Mouse (Mus musculus) liver, embryonic 13.5 days (tissue): ENCODE results near the gene Pde4dip. TPM values are rescaled to one million over a fixed set of nuclear protein-coding genes. Genes with fewer than 3 reads are reported as not detected.
A peak's percentile ranks its signal among the peaks of the same experiment; 100 is the strongest.

ENCODE experiments used
- ATAC-seq: fragments of 200-750 bp; cut with Nextera tagmentation; 2 replicates; pipeline ENCODE4 v1.8.0; 2017; ENCODE audit warnings: low read depth, mild to moderate bottlenecking, moderate number of reproducible peaks, moderate library complexity
- DNase-seq: peaks from one replicate; pipeline ENCODE4 v3.0.0; 2022
- H3K27ac ChIP-seq: fragments of 300-500 bp; sonication (generic); 2 replicates; pipeline ENCODE4 v1.5.1; 2015; ENCODE audit warnings: moderate library complexity, mild to moderate bottlenecking, inconsistent platforms
- H3K27me3 ChIP-seq: fragments of 300-500 bp; sonication (generic); 2 replicates; pipeline ENCODE4 v1.6.1; 2015; ENCODE audit warnings: mild to moderate bottlenecking, inconsistent platforms
- H3K36me3 ChIP-seq: fragments of 300-500 bp; sonication (generic); 2 replicates; pipeline ENCODE4 v1.6.1; 2015; ENCODE audit warnings: mild to moderate bottlenecking, inconsistent platforms
- H3K4me1 ChIP-seq: fragments of 300-500 bp; sonication (generic); replicated peaks from 2 replicates; pipeline ENCODE4 v1.6.1; 2015; ENCODE audit warnings: inconsistent platforms
- H3K4me2 ChIP-seq: fragments of 300-500 bp; sonication (generic); 2 replicates; pipeline ENCODE4 v1.6.1; 2015; ENCODE audit warnings: inconsistent platforms, mild to moderate bottlenecking, moderate library complexity
- H3K4me3 ChIP-seq: fragments of 300-500 bp; sonication (generic); replicated peaks from 2 replicates; pipeline ENCODE4 v1.5.1; 2015; ENCODE audit warnings: mild to moderate bottlenecking, inconsistent platforms
- H3K9ac ChIP-seq: fragments of 300-500 bp; sonication (generic); 2 replicates; pipeline ENCODE4 v1.6.1; 2015; ENCODE audit warnings: mild to moderate bottlenecking, inconsistent platforms
- H3K9me3 ChIP-seq: fragments of 300-500 bp; sonication (generic); replicated peaks from 2 replicates; pipeline ENCODE4 v1.6.1; 2016; ENCODE audit warnings: inconsistent platforms
- WGBS: fragments of 180-500 bp; shearing (Covaris S2); methylation state at CpG from one replicate; pipeline ENCODE4 v1.1.7; 2015; ENCODE audit not compliant: insufficient replicate concordance; 5-methylcytosine and 5-hydroxymethylcytosine counted together
- polyA plus RNA-seq: library from polyadenylated mRNA; unstranded; fragments of >200 nt; fragmentation: Nextera tagmentation; extraction: Ambion mirVana; gene quantifications from 2 replicates; pipeline ENCODE4 v1.2.1, GENCODE M21; 2015

The Pde4dip gene
- polyA plus RNA-seq, 1 experiment from 2014 or later = 5.8 TPM

- peaks cover 27% of the 10 kb centered on the region for H3K27me3 ChIP-seq
- 19% methylated on average over 5 of the region's 5 CpGs for WGBS
Observed at GRCm38 (mm10) chr3:97682576-97682975, 205.9 kb downstream of the Pde4dip start.

DNA sequence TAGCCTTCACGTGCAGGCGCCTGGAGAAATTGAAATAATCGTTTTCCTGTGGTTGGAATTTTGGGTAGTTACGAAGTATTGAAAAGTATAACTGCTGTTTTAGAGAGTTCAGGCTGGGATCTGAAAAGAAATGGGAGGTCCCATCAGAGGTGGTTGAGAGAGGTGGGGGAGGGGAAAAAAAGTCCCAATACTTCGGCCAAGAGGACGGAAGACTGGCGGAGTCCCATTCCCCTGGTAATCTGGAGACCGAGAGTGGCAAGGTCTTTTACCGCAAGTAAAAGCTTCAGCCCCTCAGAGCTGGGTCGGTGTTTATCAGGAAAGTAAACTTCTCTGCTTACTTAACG is 206.4 kb downstream of the Pde4dip start:
- peak overlapping the region; percentile 63 for H3K9ac ChIP-seq
- H3K9me3 ChIP-seq = no peaks in the 10 kb centered on the region
- H3K4me3 ChIP-seq = peak overlapping the region; percentile 59
- WGBS = 1% methylated on average over 11 of the region's 11 CpGs
- DNase-seq (no peak), ATAC-seq (no peak)
- peaks cover 27% of the 10 kb centered on the region for H3K27me3 ChIP-seq
- H3K4me2 ChIP-seq = peak overlapping the region; percentile 82
- H3K27ac ChIP-seq = no peak overlapping the region
- peaks cover 29% of the 10 kb centered on the region for H3K4me1 ChIP-seq
- H3K36me3 ChIP-seq = no peaks in the 10 kb centered on the region

More at GRCm38 (mm10) chr3:97682576-97682975, 205.9 kb downstream of the Pde4dip start:
- ATAC-seq (no peak), DNase-seq (no peak)
- H3K4me1 ChIP-seq = peaks cover 29% of the 10 kb centered on the region
- H3K4me2 ChIP-seq = peak overlapping the region; percentile 82
- H3K4me3 ChIP-seq = peak overlapping the region; percentile 59
- H3K27ac ChIP-seq = no peak overlapping the region
- no peaks in the 10 kb centered on the region for H3K36me3 ChIP-seq
- H3K9ac ChIP-seq = peak overlapping the region; percentile 63; the same call in 1 of the 2 replicates
- no peaks in the 10 kb centered on the region for H3K9me3 ChIP-seq

- no peaks in the 10 kb centered on the region for H3K36me3 ChIP-seq
- H3K9ac ChIP-seq = peak overlapping the region; percentile 63
- WGBS = under 1% methylated on average over 33 of the region's 33 CpGs
- H3K27me3 ChIP-seq = peaks cover 27% of the 10 kb centered on the region
- peak overlapping the region; percentile 82 for H3K4me2 ChIP-seq
- no peak overlapping the region for H3K27ac ChIP-seq
- H3K4me3 ChIP-seq = peak overlapping the region; percentile 59
- ATAC-seq (peak; percentile 49), DNase-seq (peak; percentile 47)
- H3K4me1 ChIP-seq = peaks cover 29% of the 10 kb centered on the region
- H3K9me3 ChIP-seq = no peaks in the 10 kb centered on the region
Observed at GRCm38 (mm10) chr3:97681321-97682158, 207.0 kb downstream of the Pde4dip start.

- Histone ChIP-seq H3K9ac (peak overlapping the region; percentile 63), H3K36me3 (no peaks in the 10 kb centered on the region), H3K27ac (no peak overlapping the region), H3K4me1 (peaks cover 29% of the 10 kb centered on the region), H3K27me3 (peaks cover 27% of the 10 kb centered on the region), H3K4me3 (peak overlapping the region; percentile 59), H3K9me3 (no peaks in the 10 kb centered on the region), H3K4me2 (peak overlapping the region; percentile 82)
- DNase-seq (peak; percentile 69), ATAC-seq (peak; percentile 80)
- 3% methylated on average over 28 of the region's 28 CpGs for WGBS
Observed at GRCm38 (mm10) chr3:97680631-97681320, 207.7 kb downstream of the Pde4dip start.

GRCm38 (mm10) chr3:97678416-97678815 is 210.1 kb downstream of the Pde4dip start:
- Histone ChIP-seq H3K36me3 (no peaks in the 10 kb centered on the region), H3K4me3 (no peak overlapping the region), H3K27me3 (peaks cover 15% of the 10 kb centered on the region), H3K4me1 (peaks cover 23% of the 10 kb centered on the region), H3K27ac (no peak overlapping the region), H3K9ac (no peak overlapping the region), H3K9me3 (no peaks in the 10 kb centered on the region), H3K4me2 (no peak overlapping the region)
- DNase-seq = no peak
- 71% methylated on average over 3 of the region's 3 CpGs for WGBS
- ATAC-seq = no peak

GRCm38 (mm10) chr3:97676126-97676525 is 212.4 kb downstream of the Pde4dip start:
- no peak overlapping the region for H3K4me2 ChIP-seq
- H3K27me3 ChIP-seq = no peaks in the 10 kb centered on the region
- ATAC-seq = no peak
- DNase-seq = no peak
- no peak overlapping the region for H3K4me3 ChIP-seq
- H3K27ac ChIP-seq = no peak overlapping the region
- H3K9me3 ChIP-seq = no peaks in the 10 kb centered on the region
- H3K4me1 ChIP-seq = peaks cover 8% of the 10 kb centered on the region
- WGBS = 75% methylated on average over 3 of the region's 3 CpGs
- no peaks in the 10 kb centered on the region for H3K36me3 ChIP-seq
- no peak overlapping the region for H3K9ac ChIP-seq

GRCm38 (mm10) chr3:97674644-97675110 is 213.8 kb downstream of the Pde4dip start, which contains the start of gene Gm17651:
Gene Gm17651 (minus strand): TSS chr3:97674694.
- Histone ChIP-seq H3K9me3 (no peaks in the 10 kb centered on the region), H3K9ac (no peak within 1 kb of the TSS), H3K4me2 (no peak within 1 kb of the TSS), H3K4me1 (no peaks in the 10 kb centered on the region), H3K36me3 (0 out of 2 replicates have a peak, but pooled peaks cover 1% of the 10 kb centered on the region), H3K27me3 (no peaks in the 10 kb centered on the region), H3K4me3 (no peak within 1 kb of the TSS), H3K27ac (no peak within 1 kb of the TSS)
- 59% methylated on average over 7 of the region's 7 CpGs for WGBS
- ATAC-seq = no peak
- DNase-seq = no peak

DNA sequence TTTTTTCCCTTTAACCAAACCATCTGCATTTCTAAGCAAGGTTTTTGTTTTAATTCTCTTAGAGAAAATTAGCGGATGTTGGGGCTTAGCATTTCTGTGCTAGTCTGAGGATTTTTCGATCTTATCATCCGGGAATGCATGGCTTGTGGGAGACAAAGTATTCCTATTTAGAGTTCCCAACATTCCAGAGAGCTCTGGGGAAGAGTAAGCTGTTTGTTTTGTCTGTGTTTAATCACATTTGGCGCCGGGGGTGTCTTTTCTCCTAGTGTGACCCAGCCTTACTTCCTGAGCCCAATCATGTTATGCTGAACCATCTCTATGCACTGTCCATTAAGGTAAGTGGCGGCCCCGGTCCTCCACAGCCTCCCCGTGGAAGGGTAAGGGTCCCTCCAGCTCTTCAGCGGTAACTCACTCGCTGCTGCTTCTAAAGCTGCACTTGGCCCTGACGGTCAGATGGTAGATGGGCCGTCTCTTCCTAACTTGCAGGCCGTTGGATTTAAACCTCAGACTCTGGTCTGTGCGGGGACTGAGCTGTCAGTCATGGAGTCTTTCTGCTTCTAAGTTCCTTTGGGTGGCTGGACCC is 221.3 kb downstream of the Pde4dip start:
- H3K27me3 ChIP-seq = no peaks in the 10 kb centered on the region
- ATAC-seq = no peak
- DNase-seq = no peak
- H3K9me3 ChIP-seq = no peaks in the 10 kb centered on the region
- peak overlapping the region; percentile 43; the same call in 1 of the 2 replicates for H3K27ac ChIP-seq
- H3K9ac ChIP-seq = no peak overlapping the region
- H3K4me3 ChIP-seq = no peak overlapping the region
- WGBS = 73% methylated on average over 14 of the region's 14 CpGs
- peaks cover 23% of the 10 kb centered on the region for H3K36me3 ChIP-seq
- H3K4me2 ChIP-seq = no peak overlapping the region
- H3K4me1 ChIP-seq = no peaks in the 10 kb centered on the region

- ATAC-seq = no peak
- Histone ChIP-seq H3K4me1 (no peaks in the 10 kb centered on the region), H3K36me3 (peaks cover 23% of the 10 kb centered on the region), H3K27me3 (no peaks in the 10 kb centered on the region), H3K9me3 (no peaks in the 10 kb centered on the region), H3K4me2 (no peak overlapping the region), H3K4me3 (no peak overlapping the region), H3K27ac (peak overlapping the region; percentile 39; the same call in 1 of the 2 replicates), H3K9ac (no peak overlapping the region)
- 53% methylated on average over 8 of the region's 8 CpGs for WGBS
- no peak for DNase-seq
Observed at GRCm38 (mm10) chr3:97666154-97666553, 222.4 kb downstream of the Pde4dip start.

GRCm38 (mm10) chr3:97665525-97665924 is 223.0 kb downstream of the Pde4dip start:
- no peaks in the 10 kb centered on the region for H3K4me1 ChIP-seq
- no peak overlapping the region for H3K9ac ChIP-seq
- H3K27me3 ChIP-seq = no peaks in the 10 kb centered on the region
- DNase-seq (no peak), ATAC-seq (no peak)
- H3K4me3 ChIP-seq = no peak overlapping the region
- H3K4me2 ChIP-seq = no peak overlapping the region
- 61% methylated on average over 9 of the region's 9 CpGs for WGBS
- H3K9me3 ChIP-seq = no peaks in the 10 kb centered on the region
- no peak overlapping the region; the same call in 1 of the 2 replicates for H3K27ac ChIP-seq
- H3K36me3 ChIP-seq = peaks cover 23% of the 10 kb centered on the region

GRCm38 (mm10) chr3:97661206-97661605 is 227.3 kb downstream of the Pde4dip start:
- no peak for ATAC-seq
- H3K9me3 ChIP-seq = no peaks in the 10 kb centered on the region
- peaks cover 23% of the 10 kb centered on the region for H3K4me1 ChIP-seq
- H3K27me3 ChIP-seq = no peaks in the 10 kb centered on the region
- no peak overlapping the region for H3K4me3 ChIP-seq
- H3K4me2 ChIP-seq = no peak overlapping the region
- H3K27ac ChIP-seq = no peak overlapping the region
- no peak for DNase-seq
- H3K36me3 ChIP-seq = 0 out of 2 replicates have a peak, but pooled peaks cover 14% of the 10 kb centered on the region
- no peak overlapping the region for H3K9ac ChIP-seq
- WGBS = 51% methylated on average over 8 of the region's 8 CpGs
